Mouse (Mus musculus) ovary, adult 10 weeks (tissue): Measurements from ENCODE around the gene Mlycd. TPM values are rescaled to one million over a fixed set of nuclear protein-coding genes. Genes with fewer than 3 reads are reported as not detected.

Source experiments
- polyA plus RNA-seq: library from polyadenylated mRNA; stranded (reverse); fragments of 350-450 nt; fragmentation: Illumina TruSeq; extraction: RNeasy Lipid Tissue Mini Kit (QIAGEN cat#74804); gene quantifications from one replicate; pipeline ENCODE4 v1.2.3, GENCODE M21; 2014

Mlycd gene
- 0.43 TPM for polyA plus RNA-seq

DNA sequence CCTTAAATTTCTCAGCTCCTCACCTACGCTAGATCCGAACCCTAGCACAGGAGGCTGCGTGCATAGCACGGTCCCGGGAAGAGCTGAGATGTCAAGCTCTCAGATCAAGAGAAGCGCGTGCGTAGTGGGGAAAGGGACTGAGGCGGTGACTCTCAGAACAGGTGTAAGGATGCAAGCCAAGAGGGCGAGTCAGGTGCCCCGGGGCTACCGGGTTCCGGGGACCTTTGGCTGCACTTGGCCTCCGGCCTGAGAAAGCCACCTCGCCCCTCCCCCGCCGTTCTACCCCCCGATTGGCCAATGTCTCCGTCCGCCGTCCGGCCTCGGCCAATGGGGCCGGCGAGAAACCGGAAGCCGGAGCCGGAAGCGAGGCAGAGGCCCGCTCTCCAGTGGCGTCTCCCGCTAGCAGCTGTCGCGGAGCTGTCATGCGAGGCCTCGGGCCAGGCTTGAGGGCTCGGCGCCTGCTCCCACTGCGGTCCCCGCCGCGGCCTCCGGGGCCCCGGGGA, at the start of gene Mlycd:
Gene Mlycd (plus strand): TSS at position 355 of the 503 bp plus-strand sequence.

DNA sequence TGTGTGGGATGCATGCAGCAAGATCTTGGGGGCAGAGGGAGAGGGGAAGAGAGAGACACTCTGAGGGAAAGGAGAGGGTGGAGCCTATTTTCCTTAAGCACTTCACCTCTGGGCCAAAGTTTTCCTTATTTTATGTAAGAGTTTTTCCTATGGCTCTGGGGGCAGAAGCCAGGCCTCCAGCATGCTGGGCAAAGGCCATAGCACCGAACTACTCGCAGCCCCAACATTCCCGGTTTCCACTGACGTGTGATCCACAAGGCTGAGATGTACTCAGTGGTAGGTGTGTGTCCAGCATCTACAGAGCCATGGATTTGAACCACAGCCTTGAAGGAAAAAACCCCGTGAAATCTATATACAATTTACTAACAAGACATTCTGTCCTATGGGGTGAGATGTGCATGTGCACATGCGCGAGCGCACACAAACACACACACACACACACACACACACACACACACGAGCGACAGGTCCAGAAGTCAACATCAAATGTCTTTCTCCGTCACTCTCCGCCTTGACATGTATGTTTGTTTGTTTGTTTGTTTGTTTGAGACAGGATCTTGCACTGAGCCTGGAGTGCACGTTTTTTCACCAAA, 39.0 kb downstream of the Mlycd start, which contains the start of gene Osgin1:
Gene Osgin1 (plus strand): TSS at position 543 of the 593 bp plus-strand sequence.

DNA sequence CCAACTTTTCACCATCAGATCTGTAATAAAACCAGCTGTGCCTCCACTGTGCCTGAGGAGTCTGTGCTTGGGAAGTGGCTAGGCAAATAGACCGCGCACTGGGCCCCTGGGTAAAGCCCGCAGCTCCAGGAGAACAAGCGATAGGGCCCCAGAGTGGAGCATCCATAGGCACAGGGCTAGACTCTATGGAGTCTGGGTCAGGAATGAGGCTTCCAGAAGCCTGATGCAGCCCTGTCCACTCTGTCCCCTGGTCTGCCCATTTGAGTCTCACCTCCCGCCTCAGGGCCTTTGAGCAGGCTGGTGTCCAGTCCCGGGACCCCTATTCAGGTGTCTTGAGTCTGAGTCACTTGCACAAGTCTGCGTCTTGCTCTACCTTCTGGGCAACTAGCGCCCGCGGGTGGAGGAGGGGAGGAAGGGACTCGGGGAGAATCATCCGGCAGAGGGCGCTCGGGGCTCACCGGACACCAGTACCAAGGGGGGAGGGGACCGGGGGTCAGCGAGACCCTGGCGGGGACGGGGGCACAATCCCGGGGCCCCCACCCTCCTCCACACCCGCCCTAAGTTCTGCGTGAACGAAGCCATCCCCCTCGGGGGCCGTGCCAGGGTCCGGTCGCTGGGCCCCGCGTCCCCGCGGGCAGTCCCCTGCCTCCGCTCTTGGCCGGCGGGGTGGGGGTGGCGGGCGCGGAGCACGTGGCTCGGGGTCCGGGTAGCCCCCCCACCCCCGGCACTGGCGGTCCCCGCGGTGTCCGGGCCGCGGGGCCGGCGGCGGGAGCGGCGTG, 51.7 kb downstream of the Mlycd start, which contains the start of gene Necab2:
Gene Necab2 (plus strand): TSS at position 509 of the 779 bp plus-strand sequence.

Other genes starting within 250 kb of the Mlycd start
- gene Hsbp1, start 50.4 kb upstream of the Mlycd start, polyA plus RNA-seq, result 283 TPM
- gene Osgin1, start 39.2 kb downstream of the Mlycd start, polyA plus RNA-seq, result not detected
- gene Necab2, start 51.8 kb downstream of the Mlycd start, polyA plus RNA-seq, result not detected
- 0.17 TPM for gene Slc38a8, start 106.8 kb downstream of the Mlycd start, polyA plus RNA-seq
- gene Mbtps1, start 163.9 kb downstream of the Mlycd start, polyA plus RNA-seq, result 63.5 TPM
- 13.1 TPM for gene Hsdl1, start 180.3 kb downstream of the Mlycd start, polyA plus RNA-seq
- gene Dnaaf1, start 180.4 kb downstream of the Mlycd start, polyA plus RNA-seq, result not detected
- not detected for gene Taf1c, start 210.3 kb downstream of the Mlycd start, polyA plus RNA-seq
- not detected for gene Adad2, start 217.9 kb downstream of the Mlycd start, polyA plus RNA-seq
- 0.23 TPM for gene Kcng4, start 240.8 kb downstream of the Mlycd start, polyA plus RNA-seq